Mouse (Mus musculus): ENCODE measurements around the gene Kidins220.

DNA sequence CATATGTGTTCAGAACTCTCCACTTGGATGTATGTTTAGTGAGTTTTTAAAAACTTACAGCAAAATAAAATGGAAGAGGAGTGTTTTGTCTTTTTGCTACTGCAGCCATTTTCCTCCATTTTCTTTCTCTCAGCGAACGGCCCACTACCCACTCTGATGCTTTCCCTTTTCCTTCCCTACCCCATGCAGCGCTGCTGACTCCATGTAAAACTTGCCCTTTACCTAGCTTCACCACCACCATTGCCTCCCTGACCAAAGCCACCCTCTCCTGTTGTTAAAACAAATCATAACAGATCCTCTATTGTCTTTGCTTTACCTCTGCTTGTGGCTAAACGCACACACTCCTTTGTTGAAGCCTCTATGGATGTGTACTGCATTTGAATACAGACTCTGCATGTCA is 20.6 kb downstream of the Kidins220 start:
- TF ChIP-seq CTCF (IDR thresholded peaks at IDR 0.05; ENCODE audit: low read depth, low read length) = no peak
- TF ChIP-seq POLR2A (IDR thresholded peaks at IDR 0.05; ENCODE audit: borderline replicate concordance, low read depth, low read length) = no peak
